Comparison of ENCODE assay signal across 7 mouse cellular contexts in the genomic region with DNA sequence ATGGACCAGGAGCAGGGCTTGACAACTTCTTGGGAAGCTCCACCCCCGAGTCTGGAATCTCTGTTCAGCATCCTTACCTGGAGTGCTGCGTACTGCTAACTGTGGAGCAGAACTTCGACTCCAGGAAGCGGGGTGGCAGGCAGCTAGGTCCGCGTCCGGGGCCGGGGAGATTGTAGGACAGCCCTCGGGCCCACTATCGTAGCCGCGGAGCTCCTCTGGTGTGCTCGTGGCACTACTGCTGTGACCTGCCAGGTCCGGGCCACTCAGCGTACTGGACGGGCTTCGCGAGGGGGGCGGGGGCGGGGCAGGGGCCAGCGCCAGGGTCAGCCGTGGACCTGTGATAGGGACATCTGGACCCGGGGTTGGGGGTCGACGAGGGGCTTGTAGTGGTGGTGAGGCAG. TPM values are rescaled to one million over a fixed set of nuclear protein-coding genes. Genes with fewer than 3 reads are reported as not detected.
A peak's percentile ranks its signal among the peaks of the same experiment; 100 is the strongest.
DNase-seq lines count a peak whose midpoint lies in the region; ATAC-seq lines count a peak whose summit lies in the region.

No protein-coding gene starts in this region.

- H3K27me3 ChIP-seq in intestine, embryonic 14.5 days (replicated peaks; ENCODE audit: control insufficient read depth, insufficient read depth, low read length), result peaks cover 31% of the 10 kb centered on the region

- H3K36me3 ChIP-seq in intestine, embryonic 14.5 days (ENCODE audit: control insufficient read depth, insufficient read depth, low read length), result 0 out of 2 replicates have a peak, but pooled peaks cover 6% of the 10 kb centered on the region
- H3K36me3 ChIP-seq in macrophage (ENCODE audit: inconsistent target), result no peaks in the 10 kb centered on the region

- no peaks in the 10 kb centered on the region for H3K79me2 ChIP-seq in macrophage (ENCODE audit: inconsistent target)

- peak overlapping the region; percentile 41 for H3K4me3 ChIP-seq in intestine, embryonic 14.5 days (ENCODE audit: low read depth, low read length)
- H3K4me3 ChIP-seq in macrophage (ENCODE audit: inconsistent target), result peak overlapping the region; percentile 26; the same call in 1 of the 2 replicates

- 2% methylated on average over 25 of the region's 25 CpGs for WGBS in intestine, embryonic 14.5 days
- 3% methylated on average over 21 of the region's 25 CpGs for WGBS in macrophage (ENCODE audit: missing documents)

- peak overlapping the region; percentile 88 for H3K4me2 ChIP-seq in intestine, embryonic 14.5 days (ENCODE audit: low read length)

- H3K9ac ChIP-seq in intestine, embryonic 14.5 days (ENCODE audit: low read length), result peak overlapping the region; percentile 41; the same call in 1 of the 2 replicates

- H3K9me3 ChIP-seq in intestine, embryonic 14.5 days (ENCODE audit: control insufficient read depth, low read length), result no peaks in the 10 kb centered on the region

- H3K27ac ChIP-seq in intestine, embryonic 14.5 days (ENCODE audit: low read depth), result 0 out of 2 replicates have a peak overlapping the region, but pooled peaks have one; percentile 65
- H3K27ac ChIP-seq in macrophage, result no peak overlapping the region

- peak; percentile 9 for ATAC-seq in intestine, embryonic 14.5 days (replicated peaks; ENCODE audit: low FRiP score, low TSS enrichment, low read depth)
- ATAC-seq in monocyte, adult 5-6 weeks (replicated peaks; ENCODE audit: insufficient number of reproducible peaks, low FRiP score, low TSS enrichment, poor library complexity, severe bottlenecking), result no peak

- H3K4me1 ChIP-seq in intestine, embryonic 14.5 days (replicated peaks; ENCODE audit: control insufficient read depth, insufficient read depth, low read length), result peaks cover 10% of the 10 kb centered on the region; the same call in 1 of the 2 replicates

- peak; percentile 35 for DNase-seq in right cerebral cortex, postnatal 4 days
- no peak for DNase-seq in right cerebral cortex, adult 18-20 months
- peak; percentile 39 for DNase-seq in embryo, embryonic 11 days
- DNase-seq in intestine, embryonic 14.5 days (ENCODE audit: low spot score), result no peak
- DNase-seq in frontal cortex, adult 2 months (ENCODE audit: extremely low spot score in 1 of 2, low spot score in 1 of 2), result no peak

RNA-seq across cellular contexts. Expression of a gene that starts 4.5 kb away (rescaled TPM):
- 5.4 and 6.6 TPM in 2 replicates for polyA plus RNA-seq in intestine, embryonic 14.5 days (2014; fragmentation: Nextera tagmentation; extraction: Ambion mirVana)
- under 1 TPM in 1 of 26 experiments, not detected in 25; 0.13 TPM for total RNA-seq in macrophage (2018; cell fraction: chromatin; rRNA removed)
- total RNA-seq in macrophage (2018; cell fraction: cytosol; rRNA removed), result under 1 TPM in 6 of 26 experiments, not detected in 20; under 0.01 to 0.04 (median 0.03) TPM
- under 1 TPM in 1 of 26 experiments, not detected in 25; 0.09 TPM for total RNA-seq in macrophage (2018; cell fraction: nucleus; rRNA removed)
- 0.03 TPM in 1 of 3 replicates, not detected in the others for polyA plus RNA-seq in macrophage (2018)
- total RNA-seq in monocyte, adult 5-6 weeks (2017), result 0.19 TPM in 1 of 3 replicates, not detected in the others
- 17.4 and 18.3 TPM in 2 replicates for polyA plus RNA-seq in frontal cortex, adult 2 months (2012; rRNA removed)

RNA-seq across cellular contexts. Expression of a gene that starts 13.8 kb away (rescaled TPM):
- 0.81 and 1.3 TPM in 2 replicates for polyA plus RNA-seq in intestine, embryonic 14.5 days (2014; fragmentation: Nextera tagmentation; extraction: Ambion mirVana)
- not detected for total RNA-seq in macrophage (2018; cell fraction: chromatin; rRNA removed)
- total RNA-seq in macrophage (2018; cell fraction: cytosol; rRNA removed), result not detected
- not detected for total RNA-seq in macrophage (2018; cell fraction: nucleus; rRNA removed)
- polyA plus RNA-seq in macrophage (2018), result not detected in 3 replicates
- 0.11 to 0.19 TPM in 2 of 3 replicates, not detected in the other for total RNA-seq in monocyte, adult 5-6 weeks (2017)
- 0.02 TPM in 2 replicates for polyA plus RNA-seq in frontal cortex, adult 2 months (2012; rRNA removed)

RNA-seq across cellular contexts. Expression of a gene that starts 25.7 kb away (rescaled TPM):
- 17.9 and 19.1 TPM in 2 replicates for polyA plus RNA-seq in intestine, embryonic 14.5 days (2014; fragmentation: Nextera tagmentation; extraction: Ambion mirVana)
- 10 to 100 TPM; 33.7 to 90.8 (median 64.5) TPM for total RNA-seq in macrophage (2018; cell fraction: chromatin; rRNA removed)
- 10 to 100 TPM; 16.6 to 38.3 (median 30.3) TPM for total RNA-seq in macrophage (2018; cell fraction: cytosol; rRNA removed)
- total RNA-seq in macrophage (2018; cell fraction: nucleus; rRNA removed), result 10 to 100 TPM; 35.1 to 83.5 (median 54.9) TPM
- 21.7 to 28.2 TPM (median 26.9 TPM) in 3 replicates for polyA plus RNA-seq in macrophage (2018)
- 42.6 to 60.0 TPM (median 43.3 TPM) in 3 replicates for total RNA-seq in monocyte, adult 5-6 weeks (2017)
- 67.1 and 68.3 TPM in 2 replicates for polyA plus RNA-seq in frontal cortex, adult 2 months (2012; rRNA removed)

RNA-seq across cellular contexts. Expression of a gene that starts 25.9 kb away (rescaled TPM):
- 1.4 and 1.7 TPM in 2 replicates for polyA plus RNA-seq in intestine, embryonic 14.5 days (2014; fragmentation: Nextera tagmentation; extraction: Ambion mirVana)
- total RNA-seq in macrophage (2018; cell fraction: chromatin; rRNA removed), result 1 to 10 TPM in 18 of 26 experiments, under 1 TPM in 3, not detected in 5; 0.69 to 4.8 (median 2.3) TPM
- total RNA-seq in macrophage (2018; cell fraction: cytosol; rRNA removed), result under 1 TPM in 8 of 26 experiments, not detected in 18; 0.05 to 0.40 (median 0.15) TPM
- total RNA-seq in macrophage (2018; cell fraction: nucleus; rRNA removed), result 1 to 10 TPM in 9 of 26 experiments, under 1 TPM in 8, not detected in 9; 0.26 to 2.6 (median 1.3) TPM
- 0.10 to 0.22 TPM in 2 of 3 replicates, not detected in the other for polyA plus RNA-seq in macrophage (2018)
- total RNA-seq in monocyte, adult 5-6 weeks (2017), result not detected in 3 replicates
- polyA plus RNA-seq in frontal cortex, adult 2 months (2012; rRNA removed), result 6.1 and 6.3 TPM in 2 replicates

RNA-seq across cellular contexts. Expression of a gene that starts 35.2 kb away (rescaled TPM):
- polyA plus RNA-seq in intestine, embryonic 14.5 days (2014; fragmentation: Nextera tagmentation; extraction: Ambion mirVana), result 3.3 and 4.0 TPM in 2 replicates
- total RNA-seq in macrophage (2018; cell fraction: chromatin; rRNA removed), result 10 to 100 TPM in 23 of 26 experiments, 1 to 10 TPM in 3; 7.1 to 36.8 (median 19.0) TPM
- total RNA-seq in macrophage (2018; cell fraction: cytosol; rRNA removed), result 1 to 10 TPM in 5 of 26 experiments, under 1 TPM in 16, not detected in 5; 0.05 to 2.7 (median 0.40) TPM
- 10 to 100 TPM in 18 of 26 experiments, 1 to 10 TPM in 8; 5.1 to 24.4 (median 12.6) TPM for total RNA-seq in macrophage (2018; cell fraction: nucleus; rRNA removed)
- 0.36 to 1.4 TPM (median 0.42 TPM) in 3 replicates for polyA plus RNA-seq in macrophage (2018)
- 0.95 to 1.8 TPM (median 0.97 TPM) in 3 replicates for total RNA-seq in monocyte, adult 5-6 weeks (2017)
- polyA plus RNA-seq in frontal cortex, adult 2 months (2012; rRNA removed), result 37.1 and 54.6 TPM in 2 replicates

Comparison
In these comparisons a context has a peak if more than half of its experiments do, and no peak if none do; other contexts are left out.
1. DNase-seq: peak in right cerebral cortex, postnatal 4 days (single experiment) and embryo, embryonic 11 days (single experiment); none in right cerebral cortex, adult 18-20 months (single experiment), intestine, embryonic 14.5 days (single experiment) and frontal cortex, adult 2 months (0 of 2).